Mouse (Mus musculus): ENCODE results near the gene Tsen2. TPM values are rescaled to one million over a fixed set of nuclear protein-coding genes. Genes with fewer than 3 reads are reported as not detected.

Gene Tsen2
- polyA plus RNA-seq, 1 experiment: 2.2 TPM

DNA sequence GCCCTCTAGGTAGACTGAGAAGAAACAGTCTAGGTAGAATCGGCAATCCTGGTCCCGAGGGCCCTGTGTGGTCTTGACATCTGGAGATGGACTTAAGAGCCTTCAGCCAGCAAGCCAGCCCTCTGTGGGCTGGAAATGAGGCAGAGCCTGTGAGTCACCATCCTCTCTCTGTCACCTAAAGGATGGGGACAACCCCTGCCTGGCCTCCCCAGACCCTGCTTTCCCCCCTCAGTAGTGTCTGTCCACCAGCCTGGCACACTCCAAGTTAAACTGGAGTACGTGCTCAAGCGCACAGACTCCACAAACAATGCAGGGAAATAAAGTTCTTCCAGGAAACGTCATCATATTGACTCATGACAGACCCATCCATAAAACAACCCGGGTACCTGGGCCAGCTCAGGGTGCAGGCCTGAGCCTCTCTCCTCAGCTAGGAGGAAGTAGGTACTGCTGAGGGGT lies 21.7 kb upstream of the Tsen2 start:
- no peak overlapping the region for H3K4me3 ChIP-seq (ENCODE audit: control insufficient read depth, low read depth, low read length)
- no peaks in the 10 kb centered on the region; the same call in 1 of the 2 replicates for H3K4me1 ChIP-seq (ENCODE audit: control insufficient read depth, insufficient read depth, low read length)
- H3K27ac ChIP-seq (ENCODE audit: control insufficient read depth, insufficient read depth, low read depth, low read length): no peak overlapping the region
- TF ChIP-seq POLR2A (IDR thresholded peaks at IDR 0.05; ENCODE audit: control insufficient read depth, low read depth, low read length) (no peak), CTCF (IDR thresholded peaks at IDR 0.05; ENCODE audit: control insufficient read depth, insufficient read depth, insufficient replicate concordance, low read depth, low read length) (no peak)
- H3K27me3 ChIP-seq (ENCODE audit: control insufficient read depth, insufficient read depth, low read length): no peaks in the 10 kb centered on the region
- no peaks in the 10 kb centered on the region for H3K36me3 ChIP-seq (ENCODE audit: control insufficient read depth, insufficient read depth, low read length)

- TF ChIP-seq POLR2A (IDR thresholded peaks at IDR 0.05; ENCODE audit: control insufficient read depth, low read depth, low read length): no peak
- TF ChIP-seq CTCF (IDR thresholded peaks at IDR 0.05; ENCODE audit: control insufficient read depth, insufficient read depth, insufficient replicate concordance, low read depth, low read length): no peak
- H3K36me3 ChIP-seq (ENCODE audit: control insufficient read depth, insufficient read depth, low read length): no peaks in the 10 kb centered on the region
- H3K27me3 ChIP-seq (ENCODE audit: control insufficient read depth, insufficient read depth, low read length): no peaks in the 10 kb centered on the region
- H3K4me3 ChIP-seq (ENCODE audit: control insufficient read depth, low read depth, low read length): no peak overlapping the region
- no peaks in the 10 kb centered on the region; the same call in 1 of the 2 replicates for H3K4me1 ChIP-seq (ENCODE audit: control insufficient read depth, insufficient read depth, low read length)
- H3K27ac ChIP-seq (ENCODE audit: control insufficient read depth, insufficient read depth, low read depth, low read length): no peak overlapping the region
Measured at GRCm38 (mm10) chr6:115523201-115523600, 21.3 kb upstream of the Tsen2 start.

DNA sequence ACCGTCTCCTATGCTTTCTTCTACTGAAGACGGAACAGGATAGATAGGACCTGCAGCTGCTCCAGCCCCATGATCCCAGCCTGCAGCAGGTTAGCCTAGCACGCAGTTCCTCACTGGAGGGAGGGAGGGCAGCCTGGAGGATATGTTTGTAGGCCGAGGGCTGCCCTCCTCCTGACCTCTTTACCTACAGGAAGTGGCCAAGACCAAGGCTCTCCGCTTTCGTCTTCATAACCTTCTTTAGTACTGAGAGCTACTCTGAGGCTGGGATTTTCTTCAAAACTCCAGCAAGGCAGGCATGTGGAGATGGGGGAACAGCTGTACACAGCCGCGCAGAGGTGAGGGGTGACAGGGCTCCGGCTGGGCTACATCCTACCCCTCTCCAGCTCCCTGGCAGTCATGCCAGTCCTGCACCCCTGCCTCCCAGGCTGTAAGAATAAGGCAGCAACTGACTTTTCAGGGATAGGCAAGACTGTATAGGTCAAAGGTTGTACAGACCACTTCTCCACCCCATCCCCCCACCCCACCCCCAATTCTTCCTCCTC lies 19.9 kb upstream of the Tsen2 start:
- no peak for TF ChIP-seq CTCF (IDR thresholded peaks at IDR 0.05; ENCODE audit: control insufficient read depth, insufficient read depth, insufficient replicate concordance, low read depth, low read length)
- no peak for TF ChIP-seq POLR2A (IDR thresholded peaks at IDR 0.05; ENCODE audit: control insufficient read depth, low read depth, low read length)
- H3K4me3 ChIP-seq (ENCODE audit: control insufficient read depth, low read depth, low read length): no peak overlapping the region
- no peaks in the 10 kb centered on the region for H3K27me3 ChIP-seq (ENCODE audit: control insufficient read depth, insufficient read depth, low read length)
- H3K36me3 ChIP-seq (ENCODE audit: control insufficient read depth, insufficient read depth, low read length): no peaks in the 10 kb centered on the region
- H3K27ac ChIP-seq (ENCODE audit: control insufficient read depth, insufficient read depth, low read depth, low read length): no peak overlapping the region
- H3K4me1 ChIP-seq (ENCODE audit: control insufficient read depth, insufficient read depth, low read length): no peaks in the 10 kb centered on the region; the same call in 1 of the 2 replicates

DNA sequence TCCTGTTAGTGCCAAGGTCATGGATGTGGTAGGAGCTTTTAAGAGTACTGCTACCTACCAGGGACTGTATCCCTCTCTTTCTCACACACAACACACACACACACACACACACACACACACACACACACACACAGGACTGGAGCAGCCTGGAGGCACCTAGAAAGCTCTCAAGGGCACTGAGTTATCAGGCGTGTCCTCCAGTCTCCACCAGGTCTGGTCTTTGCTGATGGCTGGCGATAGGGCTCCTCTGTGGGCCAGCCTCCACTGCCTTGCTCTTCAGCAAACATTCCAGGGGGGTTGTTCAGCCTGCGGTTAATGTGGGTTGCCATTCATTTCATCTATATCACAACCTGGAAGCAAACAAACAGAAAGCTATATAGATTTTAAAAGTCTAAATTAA lies 17.0 kb upstream of the Tsen2 start:
- TF ChIP-seq CTCF (IDR thresholded peaks at IDR 0.05; ENCODE audit: control insufficient read depth, insufficient read depth, insufficient replicate concordance, low read depth, low read length) (no peak), POLR2A (IDR thresholded peaks at IDR 0.05; ENCODE audit: control insufficient read depth, low read depth, low read length) (no peak)
- Histone ChIP-seq H3K27ac (ENCODE audit: control insufficient read depth, insufficient read depth, low read depth, low read length) (no peak overlapping the region), H3K27me3 (ENCODE audit: control insufficient read depth, insufficient read depth, low read length) (no peaks in the 10 kb centered on the region), H3K36me3 (ENCODE audit: control insufficient read depth, insufficient read depth, low read length) (no peaks in the 10 kb centered on the region), H3K4me3 (ENCODE audit: control insufficient read depth, low read depth, low read length) (no peak overlapping the region), H3K4me1 (ENCODE audit: control insufficient read depth, insufficient read depth, low read length) (no peaks in the 10 kb centered on the region; the same call in 1 of the 2 replicates)

GRCm38 (mm10) chr6:115528372-115528771 lies 16.1 kb upstream of the Tsen2 start:
- H3K27ac ChIP-seq (ENCODE audit: control insufficient read depth, insufficient read depth, low read depth, low read length): no peak overlapping the region

GRCm38 (mm10) chr6:115534617-115535016 lies 9.8 kb upstream of the Tsen2 start:
- Histone ChIP-seq H3K36me3 (ENCODE audit: control insufficient read depth, insufficient read depth, low read length) (no peaks in the 10 kb centered on the region), H3K27me3 (ENCODE audit: control insufficient read depth, insufficient read depth, low read length) (no peaks in the 10 kb centered on the region), H3K4me3 (ENCODE audit: control insufficient read depth, low read depth, low read length) (no peak overlapping the region), H3K4me1 (ENCODE audit: control insufficient read depth, insufficient read depth, low read length) (peaks cover 2% of the 10 kb centered on the region), H3K27ac (ENCODE audit: control insufficient read depth, insufficient read depth, low read depth, low read length) (no peak overlapping the region)
- TF ChIP-seq CTCF (IDR thresholded peaks at IDR 0.05; ENCODE audit: control insufficient read depth, insufficient read depth, insufficient replicate concordance, low read depth, low read length) (no peak), POLR2A (IDR thresholded peaks at IDR 0.05; ENCODE audit: control insufficient read depth, low read depth, low read length) (no peak)

More at GRCm38 (mm10) chr6:115528372-115528771, 16.1 kb upstream of the Tsen2 start:
- H3K4me3 ChIP-seq (ENCODE audit: control insufficient read depth, low read depth, low read length): no peak overlapping the region
- no peaks in the 10 kb centered on the region; the same call in 1 of the 2 replicates for H3K4me1 ChIP-seq (ENCODE audit: control insufficient read depth, insufficient read depth, low read length)
- no peaks in the 10 kb centered on the region for H3K36me3 ChIP-seq (ENCODE audit: control insufficient read depth, insufficient read depth, low read length)
- TF ChIP-seq POLR2A (IDR thresholded peaks at IDR 0.05; ENCODE audit: control insufficient read depth, low read depth, low read length): no peak
- no peak for TF ChIP-seq CTCF (IDR thresholded peaks at IDR 0.05; ENCODE audit: control insufficient read depth, insufficient read depth, insufficient replicate concordance, low read depth, low read length)
- no peaks in the 10 kb centered on the region for H3K27me3 ChIP-seq (ENCODE audit: control insufficient read depth, insufficient read depth, low read length)

- Histone ChIP-seq H3K27ac (ENCODE audit: control insufficient read depth, insufficient read depth, low read depth, low read length) (no peak overlapping the region), H3K27me3 (ENCODE audit: control insufficient read depth, insufficient read depth, low read length) (no peaks in the 10 kb centered on the region), H3K4me1 (ENCODE audit: control insufficient read depth, insufficient read depth, low read length) (peaks cover 2% of the 10 kb centered on the region), H3K4me3 (ENCODE audit: control insufficient read depth, low read depth, low read length) (no peak overlapping the region), H3K36me3 (ENCODE audit: control insufficient read depth, insufficient read depth, low read length) (no peaks in the 10 kb centered on the region)
- TF ChIP-seq CTCF (IDR thresholded peaks at IDR 0.05; ENCODE audit: control insufficient read depth, insufficient read depth, insufficient replicate concordance, low read depth, low read length) (no peak), POLR2A (IDR thresholded peaks at IDR 0.05; ENCODE audit: control insufficient read depth, low read depth, low read length) (no peak)
Measured at GRCm38 (mm10) chr6:115536169-115536568, 8.3 kb upstream of the Tsen2 start.

All from testis, adult 2 months (tissue).